In genomic region chr14:55857588-55857987, GRCm38 (mm10) we compare ENCODE assay signal across 9 mouse cellular contexts. TPM values are rescaled to one million over a fixed set of nuclear protein-coding genes. Genes with fewer than 3 reads are reported as not detected.
DNase-seq lines count a peak whose midpoint lies in the region; ATAC-seq lines count a peak whose summit lies in the region.
"Had no signal": no experiment of that assay in that cellular context is flagged by ENCODE, and none has a peak within 500 bp of the region (broad histone marks: within the 10 kb centered on the region; RNA-seq: fewer than 3 reads in every experiment).

No protein-coding gene starts in this region.

- no peak for ATAC-seq in embryonic facial prominence, embryonic 12.5 days (ENCODE audit: insufficient number of reproducible peaks, insufficient read depth, low FRiP score, low TSS enrichment)
- no peak for ATAC-seq in hindbrain, embryonic 14.5 days (ENCODE audit: low FRiP score)

- 33% methylated on average over 4 of the region's 4 CpGs for WGBS in embryonic facial prominence, embryonic 12.5 days
- 69% methylated on average over 4 of the region's 4 CpGs for WGBS in hindbrain, embryonic 14.5 days

- peaks cover 64% of the 10 kb centered on the region for H3K4me1 ChIP-seq in embryonic facial prominence, embryonic 12.5 days
- peaks cover 44% of the 10 kb centered on the region for H3K4me1 ChIP-seq in hindbrain, embryonic 14.5 days (replicated peaks; ENCODE audit: control insufficient read depth, insufficient read depth, low read length)

- H3K9me3 ChIP-seq in embryonic facial prominence, embryonic 12.5 days: no peaks in the 10 kb centered on the region
- H3K9me3 ChIP-seq in hindbrain, embryonic 14.5 days (ENCODE audit: control insufficient read depth, low read length): no peaks in the 10 kb centered on the region

- H3K4me3 ChIP-seq in embryonic facial prominence, embryonic 12.5 days: peak overlapping the region; percentile 19
- no peak overlapping the region for H3K4me3 ChIP-seq in hindbrain, embryonic 14.5 days (replicated peaks; ENCODE audit: low read length)

- peak; percentile 27 for DNase-seq in heart, adult 8-10 months (ENCODE audit: low spot score)
- DNase-seq in heart, adult 9 months (ENCODE audit: low spot score in 2 of 2): no peak
- no peak for DNase-seq in hindbrain, embryonic 14.5 days (ENCODE audit: low spot score)
- DNase-seq in lung, postnatal 25 days (ENCODE audit: low spot score): peak; percentile 13
- no peak for DNase-seq in urinary bladder, adult 18-20 months (ENCODE audit: low spot score in 2 of 2)
- no peak for DNase-seq in testis, postnatal 14 days (ENCODE audit: low spot score)
- DNase-seq in ovary, adult 18-20 months (ENCODE audit: low spot score): no peak

- H3K27me3 ChIP-seq in embryonic facial prominence, embryonic 12.5 days: no peaks in the 10 kb centered on the region
- H3K27me3 ChIP-seq in hindbrain, embryonic 14.5 days (ENCODE audit: control insufficient read depth, insufficient read depth, low read length): no peaks in the 10 kb centered on the region

- H3K36me3 ChIP-seq in embryonic facial prominence, embryonic 12.5 days: peaks cover 14% of the 10 kb centered on the region
- H3K36me3 ChIP-seq in hindbrain, embryonic 14.5 days (replicated peaks; ENCODE audit: control insufficient read depth, insufficient read depth): 0 out of 2 replicates have a peak, but pooled peaks cover under 1% of the 10 kb centered on the region

- peak overlapping the region; percentile 49 for H3K9ac ChIP-seq in embryonic facial prominence, embryonic 12.5 days
- 0 out of 2 replicates have a peak overlapping the region, but pooled peaks have one; percentile 4 for H3K9ac ChIP-seq in hindbrain, embryonic 14.5 days

- H3K27ac ChIP-seq in embryonic facial prominence, embryonic 12.5 days: 0 out of 2 replicates have a peak overlapping the region, but pooled peaks have one; percentile 1
- no peak overlapping the region for H3K27ac ChIP-seq in hindbrain, embryonic 14.5 days

- peak overlapping the region; percentile 82 for H3K4me2 ChIP-seq in embryonic facial prominence, embryonic 12.5 days (replicated peaks)
- H3K4me2 ChIP-seq in hindbrain, embryonic 14.5 days (replicated peaks): peak overlapping the region; percentile 88

RNA-seq across cellular contexts. Expression of gene Nynrin, which starts 3.8 kb away (rescaled TPM):
- total RNA-seq in heart, adult 8-10 months (2022): 10 to 100 TPM in 1 of 4 experiments, 1 to 10 TPM in 3; 4.4 to 11.5 (median 6.2) TPM
- polyA plus RNA-seq in embryonic facial prominence, embryonic 12.5 days (2016; fragmentation: Nextera tagmentation; extraction: Ambion mirVana): 41.4 and 41.7 TPM in 2 replicates
- polyA plus RNA-seq in hindbrain, embryonic 14.5 days (2014; fragmentation: Nextera tagmentation; extraction: Ambion mirVana): 10.8 and 11.7 TPM in 2 replicates

RNA-seq across cellular contexts. Expression of gene Cbln3, which starts 26.6 kb away (rescaled TPM):
- under 1 TPM in 1 of 4 experiments, not detected in 3; 0.06 TPM for total RNA-seq in heart, adult 8-10 months (2022)
- polyA plus RNA-seq in embryonic facial prominence, embryonic 12.5 days (2016; fragmentation: Nextera tagmentation; extraction: Ambion mirVana): 0.28 and 0.42 TPM in 2 replicates
- 0.51 and 0.56 TPM in 2 replicates for polyA plus RNA-seq in hindbrain, embryonic 14.5 days (2014; fragmentation: Nextera tagmentation; extraction: Ambion mirVana)
- total RNA-seq: neutrophil, adult 5-6 weeks had no signal

RNA-seq across cellular contexts. Expression of gene Khnyn, which starts 27.2 kb away (rescaled TPM):
- total RNA-seq in heart, adult 8-10 months (2022): 10 to 100 TPM in 2 of 4 experiments, 1 to 10 TPM in 2; 8.1 to 11.7 (median 10.3) TPM
- 31.6 and 31.8 TPM in 2 replicates for polyA plus RNA-seq in embryonic facial prominence, embryonic 12.5 days (2016; fragmentation: Nextera tagmentation; extraction: Ambion mirVana)
- 6.6 and 7.0 TPM in 2 replicates for polyA plus RNA-seq in hindbrain, embryonic 14.5 days (2014; fragmentation: Nextera tagmentation; extraction: Ambion mirVana)

RNA-seq across cellular contexts. Expression of gene Nfatc4, which starts 34.6 kb away (rescaled TPM):
- 1 to 10 TPM; 3.3 to 4.2 (median 3.7) TPM for total RNA-seq in heart, adult 8-10 months (2022)
- 154 and 161 TPM in 2 replicates for polyA plus RNA-seq in embryonic facial prominence, embryonic 12.5 days (2016; fragmentation: Nextera tagmentation; extraction: Ambion mirVana)
- 9.4 and 10.1 TPM in 2 replicates for polyA plus RNA-seq in hindbrain, embryonic 14.5 days (2014; fragmentation: Nextera tagmentation; extraction: Ambion mirVana)
- total RNA-seq: neutrophil, adult 5-6 weeks had no signal

RNA-seq across cellular contexts. Expression of gene Sdr39u1, which starts 42.5 kb away (rescaled TPM):
- total RNA-seq in heart, adult 8-10 months (2022): 100 to 1,000 TPM; 120 to 148 (median 130) TPM
- 69.9 and 77.7 TPM in 2 replicates for polyA plus RNA-seq in embryonic facial prominence, embryonic 12.5 days (2016; fragmentation: Nextera tagmentation; extraction: Ambion mirVana)
- polyA plus RNA-seq in hindbrain, embryonic 14.5 days (2014; fragmentation: Nextera tagmentation; extraction: Ambion mirVana): 131 and 138 TPM in 2 replicates

Comparison
In these comparisons a context has a peak if more than half of its experiments do, and no peak if none do; other contexts are left out.
1. DNase-seq: peak in heart, adult 8-10 months (single experiment) and lung, postnatal 25 days (single experiment); none in heart, adult 9 months (0 of 2), hindbrain, embryonic 14.5 days (single experiment), urinary bladder, adult 18-20 months (0 of 2), testis, postnatal 14 days (single experiment) and ovary, adult 18-20 months (single experiment).